Mouse (Mus musculus) CH12.LX (cell line): ENCODE results near the gene 2900026A02Rik.
A peak's percentile ranks its signal among the peaks of the same experiment; 100 is the strongest.

Experiments
- CTCF ChIP-seq, 2 experiments: IDR thresholded peaks in 1 of 2; conservative IDR thresholded peaks in 1 of 2; 2 replicates each; pipeline ENCODE4 v1.5.1; 2011 to 2012; ENCODE audit warnings: low read depth in 2 of 2, low read length in 2 of 2, improper control_type of control experiment in 1 of 2, inconsistent platforms in 1 of 2, mild to moderate bottlenecking in 1 of 2, moderate library complexity in 1 of 2
- EP300 ChIP-seq: IDR thresholded peaks from 2 replicates; pipeline ENCODE4 v1.6.1; 2011; ENCODE audit warnings: low read length, improper control_type of control experiment
- HCFC1 ChIP-seq: IDR thresholded peaks from 2 replicates; pipeline ENCODE4 v1.6.1; 2012; ENCODE audit warnings: low read depth, mild to moderate bottlenecking, inconsistent platforms, low read length, improper control_type of control experiment
- IRF4 ChIP-seq: IDR thresholded peaks from 2 replicates; pipeline ENCODE4 v1.6.1; 2014; ENCODE audit warnings: low read depth, mild to moderate bottlenecking, inconsistent platforms, low read length, improper control_type of control experiment
- KAT2A ChIP-seq: IDR thresholded peaks from 2 replicates; pipeline ENCODE4 v1.6.1; 2012; ENCODE audit warnings: low read length, improper control_type of control experiment, inconsistent platforms; ENCODE audit not compliant: insufficient replicate concordance
- MAFK ChIP-seq: IDR thresholded peaks from 2 replicates; pipeline ENCODE4 v1.6.1; 2011; ENCODE audit warnings: low read length, improper control_type of control experiment; ENCODE audit not compliant: insufficient replicate concordance
- POLR2A ChIP-seq: IDR thresholded peaks from 2 replicates; pipeline ENCODE4 v1.6.1; 2011; ENCODE audit warnings: low read depth, mild to moderate bottlenecking, improper control_type of control experiment, low read length
- POLR2AphosphoS2 ChIP-seq: IDR thresholded peaks from 2 replicates; pipeline ENCODE4 v1.6.1; 2011; ENCODE audit warnings: low read depth, low read length, improper control_type of control experiment
- USF1 ChIP-seq: IDR thresholded peaks from 2 replicates; pipeline ENCODE4 v1.6.1; 2014; ENCODE audit warnings: low read depth, mild to moderate bottlenecking, inconsistent platforms, low read length, improper control_type of control experiment

- TF ChIP-seq POLR2A (no peak), MAFK (0 out of 2 replicates have a peak, but pooled peaks have one; percentile 17), CTCF (conservative IDR thresholded peaks at IDR 0.05 in 1 of 2, IDR thresholded peaks at IDR 0.05 in 1 of 2; ENCODE audit: low read depth in 2 of 2, low read length in 2 of 2) (no peak), HCFC1 (no peak), USF1 (no peak), POLR2AphosphoS2 (no peak), KAT2A (no peak), EP300 (no peak), IRF4 (no peak)
Measured at GRCm38 (mm10) chr5:113105035-113105434, 116.0 kb downstream of the 2900026A02Rik start.
